Mouse (Mus musculus) liver, embryonic 11.5 days (tissue): ENCODE results near the gene Tmem86b. TPM values are rescaled to one million over a fixed set of nuclear protein-coding genes. Genes with fewer than 3 reads are reported as not detected.
A peak's percentile ranks its signal among the peaks of the same experiment; 100 is the strongest.

Experiments used
- ATAC-seq: fragments of 200-750 bp; cut with Nextera tagmentation; replicated peaks from 2 replicates; pipeline ENCODE4 v1.8.0; 2017; ENCODE audit warnings: moderate number of reproducible peaks, mild to moderate bottlenecking, moderate TSS enrichment, moderate library complexity; ENCODE audit not compliant: low FRiP score
- DNase-seq: peaks from one replicate; pipeline ENCODE4 v3.0.0-alpha.2; 2017; ENCODE audit warnings: low spot score
- H3K27ac ChIP-seq: fragments of 300-500 bp; sonication (generic); 2 replicates; pipeline ENCODE4 v1.5.1; 2014; ENCODE audit warnings: mild to moderate bottlenecking, low read depth, low read length, control low read depth
- H3K27me3 ChIP-seq: fragments of 300-500 bp; sonication (generic); replicated peaks from 2 replicates; pipeline ENCODE4 v1.6.1; 2014; ENCODE audit warnings: low read length, mixed read lengths; ENCODE audit not compliant: control insufficient read depth, insufficient read depth
- H3K36me3 ChIP-seq: fragments of 300-500 bp; sonication (generic); 2 replicates; pipeline ENCODE4 v1.6.1; 2014; ENCODE audit warnings: mild to moderate bottlenecking, low read length, moderate library complexity, mixed read lengths; ENCODE audit not compliant: control insufficient read depth, insufficient read depth
- H3K4me1 ChIP-seq: fragments of 300-500 bp; sonication (generic); replicated peaks from 2 replicates; pipeline ENCODE4 v1.6.1; 2014; ENCODE audit warnings: low read length, mixed read lengths; ENCODE audit not compliant: control insufficient read depth, insufficient read depth
- H3K4me2 ChIP-seq: fragments of 300-500 bp; sonication (generic); 2 replicates; pipeline ENCODE4 v1.6.1; 2014; ENCODE audit warnings: mild to moderate bottlenecking, control low read depth, moderate library complexity
- H3K4me3 ChIP-seq: fragments of 300-500 bp; sonication (generic); 2 replicates; pipeline ENCODE4 v1.5.1; 2014; ENCODE audit warnings: low read depth, low read length, control low read depth
- H3K9ac ChIP-seq: fragments of 300-500 bp; sonication (generic); 2 replicates; pipeline ENCODE4 v1.6.1; 2014; ENCODE audit warnings: low read depth, low read length, control low read depth
- H3K9me3 ChIP-seq: fragments of 300-500 bp; sonication (generic); 2 replicates; pipeline ENCODE4 v1.6.1; 2016; ENCODE audit warnings: low read length, inconsistent platforms, mixed read lengths; ENCODE audit not compliant: control insufficient read depth
- WGBS: fragments of 180-500 bp; shearing (Covaris S2); extraction: QIAGEN DNeasy Blood & Tissue Kit; methylation state at CpG from one replicate; pipeline ENCODE4 v1.1.7; 2014; 5-methylcytosine and 5-hydroxymethylcytosine counted together
- polyA plus RNA-seq: library from polyadenylated mRNA; unstranded; fragments of >200 nt; fragmentation: Nextera tagmentation; extraction: Ambion mirVana; gene quantifications from 2 replicates; pipeline ENCODE4 v1.2.1, GENCODE M21; 2014

Gene Tmem86b
- polyA plus RNA-seq, 1 experiment from 2014 or later: 18.0 TPM

GRCm38 (mm10) chr7:4641956-4642355 lies 10.7 kb upstream of the Tmem86b start:
- Histone ChIP-seq H3K4me1 (peaks cover 14% of the 10 kb centered on the region), H3K9ac (no peak overlapping the region), H3K36me3 (peaks cover 57% of the 10 kb centered on the region), H3K27me3 (no peaks in the 10 kb centered on the region), H3K9me3 (no peaks in the 10 kb centered on the region), H3K4me2 (no peak overlapping the region), H3K4me3 (no peak overlapping the region), H3K27ac (no peak overlapping the region)
- DNase-seq (no peak), ATAC-seq (no peak)
- 87% methylated on average over 7 of the region's 7 CpGs for WGBS

- ATAC-seq (no peak), DNase-seq (no peak)
- no peak overlapping the region for H3K4me2 ChIP-seq
- no peak overlapping the region for H3K27ac ChIP-seq
- WGBS: 83% methylated on average over 11 of the region's 11 CpGs
- peaks cover 12% of the 10 kb centered on the region; the same call in 1 of the 2 replicates for H3K4me1 ChIP-seq
- H3K4me3 ChIP-seq: no peak overlapping the region
- H3K9ac ChIP-seq: no peak overlapping the region
- H3K9me3 ChIP-seq: no peaks in the 10 kb centered on the region
- H3K27me3 ChIP-seq: no peaks in the 10 kb centered on the region
- peaks cover 54% of the 10 kb centered on the region for H3K36me3 ChIP-seq
Measured at GRCm38 (mm10) chr7:4641155-4641554, 9.9 kb upstream of the Tmem86b start.

- 82% methylated on average over 4 of the region's 4 CpGs for WGBS
Measured at GRCm38 (mm10) chr7:4636179-4636578, 5.0 kb upstream of the Tmem86b start.

GRCm38 (mm10) chr7:4630198-4630597 lies 1.0 kb downstream of the Tmem86b start:
- peaks cover 35% of the 10 kb centered on the region for H3K36me3 ChIP-seq
- peaks cover 25% of the 10 kb centered on the region for H3K4me1 ChIP-seq

More at GRCm38 (mm10) chr7:4636179-4636578, 5.0 kb upstream of the Tmem86b start:
- no peak for DNase-seq
- H3K4me2 ChIP-seq: no peak overlapping the region
- no peak for ATAC-seq
- no peaks in the 10 kb centered on the region for H3K9me3 ChIP-seq
- no peak overlapping the region for H3K4me3 ChIP-seq
- peaks cover 55% of the 10 kb centered on the region for H3K36me3 ChIP-seq
- H3K4me1 ChIP-seq: peaks cover 4% of the 10 kb centered on the region
- no peak overlapping the region for H3K27ac ChIP-seq
- no peaks in the 10 kb centered on the region for H3K27me3 ChIP-seq
- no peak overlapping the region for H3K9ac ChIP-seq

GRCm38 (mm10) chr7:4629586-4629985 lies 1.6 kb downstream of the Tmem86b start:
- no peaks in the 10 kb centered on the region for H3K9me3 ChIP-seq
- 23% methylated on average over 5 of the region's 5 CpGs for WGBS
- H3K4me1 ChIP-seq: peaks cover 25% of the 10 kb centered on the region
- H3K36me3 ChIP-seq: peaks cover 35% of the 10 kb centered on the region
- peak overlapping the region; percentile 46 for H3K4me3 ChIP-seq
- no peaks in the 10 kb centered on the region for H3K27me3 ChIP-seq
- peak overlapping the region; percentile 95 for H3K27ac ChIP-seq
- no peak for DNase-seq
- ATAC-seq: peak; percentile 48
- H3K9ac ChIP-seq: peak overlapping the region; percentile 64
- peak overlapping the region; percentile 76 for H3K4me2 ChIP-seq

More at GRCm38 (mm10) chr7:4630198-4630597, 1.0 kb downstream of the Tmem86b start:
- H3K9me3 ChIP-seq: no peaks in the 10 kb centered on the region
- H3K27ac ChIP-seq: peak overlapping the region; percentile 95
- H3K27me3 ChIP-seq: no peaks in the 10 kb centered on the region
- peak overlapping the region; percentile 76 for H3K4me2 ChIP-seq
- H3K4me3 ChIP-seq: peak overlapping the region; percentile 46
- peak; percentile 69 for DNase-seq
- H3K9ac ChIP-seq: peak overlapping the region; percentile 64
- peak; percentile 93 for ATAC-seq
- 25% methylated on average over 1 of the region's 1 CpGs for WGBS

- Histone ChIP-seq H3K9ac (no peak overlapping the region), H3K27ac (no peak overlapping the region), H3K9me3 (no peaks in the 10 kb centered on the region), H3K4me2 (no peak overlapping the region), H3K4me3 (no peak overlapping the region), H3K4me1 (peaks cover 18% of the 10 kb centered on the region), H3K36me3 (peaks cover 6% of the 10 kb centered on the region; the same call in 1 of the 2 replicates), H3K27me3 (no peaks in the 10 kb centered on the region)
- DNase-seq (no peak), ATAC-seq (no peak)
- WGBS: 86% methylated on average over 2 of the region's 2 CpGs
Measured at GRCm38 (mm10) chr7:4625928-4626327, 5.3 kb downstream of the Tmem86b start.

GRCm38 (mm10) chr7:4624343-4624742 lies 6.9 kb downstream of the Tmem86b start:
- Histone ChIP-seq H3K27ac (no peak overlapping the region), H3K9ac (no peak overlapping the region), H3K4me2 (no peak overlapping the region), H3K9me3 (no peaks in the 10 kb centered on the region), H3K4me3 (no peak overlapping the region), H3K4me1 (peaks cover 14% of the 10 kb centered on the region), H3K36me3 (peaks cover 6% of the 10 kb centered on the region; the same call in 1 of the 2 replicates), H3K27me3 (no peaks in the 10 kb centered on the region)
- 49% methylated on average over 1 of the region's 1 CpGs for WGBS
- ATAC-seq: no peak
- no peak for DNase-seq

GRCm38 (mm10) chr7:4623544-4624189 lies 7.6 kb downstream of the Tmem86b start:
- H3K4me2 ChIP-seq: no peak overlapping the region
- DNase-seq (no peak), ATAC-seq (peak; percentile 72)
- no peak overlapping the region for H3K27ac ChIP-seq
- no peak overlapping the region for H3K4me3 ChIP-seq
- no peaks in the 10 kb centered on the region for H3K9me3 ChIP-seq
- H3K4me1 ChIP-seq: peaks cover 7% of the 10 kb centered on the region
- peaks cover 4% of the 10 kb centered on the region; the same call in 1 of the 2 replicates for H3K36me3 ChIP-seq
- H3K27me3 ChIP-seq: no peaks in the 10 kb centered on the region
- 26% methylated on average over 4 of the region's 4 CpGs for WGBS
- H3K9ac ChIP-seq: no peak overlapping the region

- ATAC-seq (peak; percentile 45; the same call in 1 of the 2 replicates), DNase-seq (peak; percentile 67)
- Histone ChIP-seq H3K9ac (no peak overlapping the region), H3K4me2 (no peak overlapping the region), H3K27me3 (no peaks in the 10 kb centered on the region), H3K27ac (no peak overlapping the region), H3K36me3 (no peaks in the 10 kb centered on the region), H3K4me1 (no peaks in the 10 kb centered on the region), H3K9me3 (no peaks in the 10 kb centered on the region), H3K4me3 (no peak overlapping the region)
- 27% methylated on average over 1 of the region's 1 CpGs for WGBS
Measured at GRCm38 (mm10) chr7:4619979-4620378, 11.2 kb downstream of the Tmem86b start.
